Mouse (Mus musculus): Measurements from ENCODE around the gene Tnfrsf23.
"Not testable (repeated sequence)": the region's sequence is repeated elsewhere in the genome, so short reads cannot be mapped to it uniquely, and the experiment has no call there.

Tnfrsf23 gene

GRCm38 (mm10) chr7:143685359-143686067 is at the start of gene Tnfrsf23:
Gene Tnfrsf23 (minus strand): TSS chr7:143685872.
- peak; percentile 86 for DNase-seq (ENCODE audit: low read depth, low spot score)

GRCm38 (mm10) chr7:143733746-143734145 is 48.1 kb upstream of the Tnfrsf23 start:
- DNase-seq (ENCODE audit: low read depth, low spot score) = no peak

- no peak for DNase-seq (ENCODE audit: low read depth, low spot score)
Measured at GRCm38 (mm10) chr7:143729886-143730285, 44.2 kb upstream of the Tnfrsf23 start.

GRCm38 (mm10) chr7:143726396-143726795 is 40.7 kb upstream of the Tnfrsf23 start:
- no peak for DNase-seq (ENCODE audit: low read depth, low spot score)

- DNase-seq (ENCODE audit: low read depth, low spot score) = no peak
Measured at GRCm38 (mm10) chr7:143723841-143724240, 38.2 kb upstream of the Tnfrsf23 start.

- DNase-seq (ENCODE audit: low read depth, low spot score) = no peak
Measured at GRCm38 (mm10) chr7:143722646-143723045, 37.0 kb upstream of the Tnfrsf23 start.

GRCm38 (mm10) chr7:143717811-143718210 is 32.1 kb upstream of the Tnfrsf23 start:
- no peak for DNase-seq (ENCODE audit: low read depth, low spot score)

- DNase-seq (ENCODE audit: low read depth, low spot score) = peak; percentile 57
Measured at GRCm38 (mm10) chr7:143713421-143713820, 27.7 kb upstream of the Tnfrsf23 start.

- peak; percentile 78 for DNase-seq (ENCODE audit: low read depth, low spot score)
Measured at GRCm38 (mm10) chr7:143712771-143713348, 27.2 kb upstream of the Tnfrsf23 start.

GRCm38 (mm10) chr7:143712023-143712422 is 26.4 kb upstream of the Tnfrsf23 start:
- no peak for DNase-seq (ENCODE audit: low read depth, low spot score)

- DNase-seq (ENCODE audit: low read depth, low spot score) = no peak
Measured at GRCm38 (mm10) chr7:143711381-143711780, 25.7 kb upstream of the Tnfrsf23 start.

GRCm38 (mm10) chr7:143709395-143709794 is 23.7 kb upstream of the Tnfrsf23 start:
- no peak for DNase-seq (ENCODE audit: low read depth, low spot score)

- DNase-seq (ENCODE audit: low read depth, low spot score) = peak; percentile 87
Measured at GRCm38 (mm10) chr7:143706697-143707438, 21.2 kb upstream of the Tnfrsf23 start.

- DNase-seq (ENCODE audit: low read depth, low spot score) = peak; percentile 68
Measured at GRCm38 (mm10) chr7:143696140-143696539, 10.5 kb upstream of the Tnfrsf23 start.

GRCm38 (mm10) chr7:143694550-143694949 is 8.9 kb upstream of the Tnfrsf23 start:
- no peak for DNase-seq (ENCODE audit: low read depth, low spot score)

GRCm38 (mm10) chr7:143692746-143693510 is 7.3 kb upstream of the Tnfrsf23 start:
- no peak for DNase-seq (ENCODE audit: low read depth, low spot score)

- DNase-seq (ENCODE audit: low read depth, low spot score) = no peak
Measured at GRCm38 (mm10) chr7:143691909-143692308, 6.2 kb upstream of the Tnfrsf23 start.

GRCm38 (mm10) chr7:143691181-143691580 is 5.5 kb upstream of the Tnfrsf23 start:
- no peak for DNase-seq (ENCODE audit: low read depth, low spot score)

- no peak for DNase-seq (ENCODE audit: low read depth, low spot score)
Measured at GRCm38 (mm10) chr7:143689946-143690345, 4.3 kb upstream of the Tnfrsf23 start.

GRCm38 (mm10) chr7:143689481-143689880 is 3.8 kb upstream of the Tnfrsf23 start:
- DNase-seq (ENCODE audit: low read depth, low spot score) = no peak

- DNase-seq (ENCODE audit: low read depth, low spot score) = not testable (repeated sequence)
Measured at GRCm38 (mm10) chr7:143686676-143687075, 1.0 kb upstream of the Tnfrsf23 start.

GRCm38 (mm10) chr7:143686191-143686590 is 519 bp upstream of the Tnfrsf23 start:
- not testable (repeated sequence) for DNase-seq (ENCODE audit: low read depth, low spot score)
